Mouse (Mus musculus) granulocyte monocyte progenitor cell, adult 5-6 weeks (primary cell): ENCODE measurements at regions not wholly inside any gene's neighbourhood (a gene's known extent, or its start where the extent isn't known, plus 50 kb on each side); places are given as distances from the start of the nearest gene placed in this dataset.
A peak's percentile ranks its signal among the peaks of the same experiment; 100 is the strongest.

Experiments used
- ATAC-seq: replicated peaks from 2 replicates; pipeline ENCODE4 v1.8.0; 2016; ENCODE audit warnings: mild to moderate bottlenecking, moderate TSS enrichment, inconsistent platforms; ENCODE audit not compliant: poor library complexity, severe bottlenecking

GRCm38 (mm10) chr2:30699797-30700454, 103.5 kb downstream of the 1700001O22Rik start:
- ATAC-seq = peak; percentile 79

- no peak for ATAC-seq
These were observed 104.1 kb downstream of the Cstad start for GRCm38 (mm10) chr2:30698758-30699535.

- ATAC-seq = no peak
These were observed 103.0 kb downstream of the Cstad start for GRCm38 (mm10) chr2:30697851-30698250.

- ATAC-seq = no peak
These were observed 101.1 kb downstream of the Cstad start for GRCm38 (mm10) chr2:30695771-30696456.

DNA sequence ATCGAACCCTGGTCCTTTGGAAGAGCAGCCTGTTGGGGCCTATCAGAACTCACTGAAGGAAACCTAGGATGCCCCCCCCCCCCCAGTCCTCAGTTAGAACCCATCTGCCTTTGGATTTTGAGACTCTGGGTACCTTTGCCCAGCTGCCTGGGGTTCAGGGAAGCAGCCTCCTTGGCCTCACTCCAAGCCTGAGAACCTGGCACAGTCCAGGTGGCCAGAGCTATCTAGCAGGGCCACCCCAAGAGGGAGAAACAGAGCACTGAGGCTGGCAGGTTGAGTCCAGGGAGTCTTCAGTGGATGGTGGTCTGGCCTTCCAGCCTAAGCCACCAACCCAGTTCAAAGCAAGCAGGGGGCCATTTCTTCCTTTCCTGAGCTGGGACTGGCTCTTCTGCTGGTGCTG, 100.2 kb downstream of the Cstad start:
- ATAC-seq = no peak

DNA sequence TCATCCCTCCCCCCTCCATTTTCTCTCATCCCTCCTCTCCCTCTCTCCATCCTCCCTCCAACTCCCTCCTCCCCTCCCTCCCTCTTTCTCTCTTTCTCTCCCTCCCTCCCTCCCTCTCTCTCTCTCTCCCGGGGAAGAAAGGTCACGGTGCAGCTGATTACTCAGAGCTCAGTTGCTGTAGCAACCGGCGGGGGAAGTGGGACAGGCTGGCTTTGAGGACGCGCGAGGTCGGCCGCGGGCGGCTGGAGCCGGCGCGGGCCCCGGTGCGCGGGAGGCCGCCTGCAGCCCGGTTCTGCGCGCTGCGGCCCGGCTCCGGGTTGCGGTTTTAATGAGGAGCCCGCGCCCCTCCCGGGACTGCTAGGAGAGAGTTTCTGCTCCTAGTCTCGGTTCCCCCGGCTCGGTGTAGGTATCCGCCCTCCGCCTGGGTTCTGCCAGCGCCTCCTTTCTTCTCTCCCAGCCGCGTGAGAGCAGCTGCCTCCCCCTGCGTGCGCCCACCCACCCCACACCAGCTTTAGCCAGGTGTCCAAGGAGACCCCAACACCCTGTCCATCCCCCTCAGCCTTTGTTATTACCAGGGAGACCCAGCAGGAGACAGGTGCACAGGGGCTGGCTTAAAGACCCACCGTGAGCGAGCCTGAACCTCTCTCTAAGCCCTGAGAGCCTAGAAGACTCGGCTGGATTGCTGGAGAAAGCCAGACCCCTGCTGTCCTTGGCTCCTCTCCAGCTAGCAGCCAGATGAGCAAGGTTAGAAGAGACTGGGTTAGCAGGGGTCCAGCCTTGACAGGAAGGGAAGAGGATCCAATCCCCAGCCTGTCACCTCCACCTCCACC, 98.6 kb downstream of the Cstad start:
- ATAC-seq = peak; percentile 43

DNA sequence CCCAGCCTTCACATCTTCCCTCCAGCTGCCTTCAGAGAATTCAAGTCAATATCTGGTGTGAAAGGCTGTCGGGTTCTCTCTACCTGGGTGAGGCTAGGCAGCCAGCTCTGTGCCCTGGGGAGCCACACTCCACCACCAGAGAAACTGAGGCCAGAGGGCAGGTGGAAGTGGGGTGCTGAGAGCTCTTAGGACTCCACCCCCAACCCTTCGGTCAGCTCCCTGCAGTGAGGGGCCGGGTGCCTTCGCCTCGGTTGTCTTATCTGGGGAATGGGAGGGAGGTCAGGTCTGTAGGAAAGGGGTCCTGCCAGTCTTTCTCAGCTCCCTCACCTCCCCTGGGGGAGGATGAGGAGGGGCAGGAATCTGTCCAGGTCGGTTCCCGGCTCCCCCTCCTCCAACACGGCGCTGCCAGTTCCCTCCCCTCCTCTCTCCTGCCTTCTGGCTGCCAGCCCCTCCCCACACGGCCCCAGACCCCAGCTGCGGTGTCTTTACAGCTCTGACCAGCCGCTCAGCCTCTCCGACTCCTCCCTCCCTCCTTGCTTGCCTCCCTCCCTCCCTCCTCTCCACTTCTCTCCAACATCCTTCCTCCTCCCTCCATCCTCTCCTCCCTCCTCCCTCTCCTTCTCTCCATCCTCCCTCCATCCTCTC, 97.8 kb downstream of the Cstad start:
- no peak for ATAC-seq

DNA sequence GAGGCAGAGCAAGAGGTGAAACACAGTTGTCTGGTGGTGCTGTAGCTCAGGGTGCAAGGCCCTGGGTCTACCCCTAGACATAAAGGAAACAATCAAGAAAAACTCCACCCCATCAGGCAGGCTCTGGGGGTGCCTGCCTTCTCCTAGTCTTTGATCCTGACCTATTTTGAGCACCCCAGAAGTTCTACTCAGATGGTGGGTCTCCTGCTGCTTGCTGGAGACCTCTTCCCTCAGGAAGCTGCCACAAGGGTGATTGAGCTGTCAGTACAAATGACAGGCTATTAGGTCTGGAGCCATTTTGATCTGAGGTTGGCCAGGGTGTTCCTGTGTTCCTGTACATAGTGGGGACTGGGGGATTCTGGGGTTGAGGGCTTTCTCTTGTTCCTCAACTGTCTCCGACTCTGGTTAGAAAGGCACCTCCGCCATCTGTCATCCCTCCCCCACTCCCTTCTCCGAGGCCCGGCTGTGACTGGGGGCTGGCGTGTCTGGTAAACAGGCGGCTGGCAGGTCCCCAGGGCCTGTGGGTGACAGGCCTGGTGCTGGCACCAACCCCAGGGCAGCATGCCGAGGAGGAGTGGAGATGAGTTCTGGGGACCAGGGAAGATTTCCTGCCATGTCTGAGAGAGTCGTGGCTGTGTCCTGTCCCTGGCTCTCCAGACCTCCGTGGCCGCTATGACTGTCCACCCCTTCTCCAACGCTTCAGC, 97.2 kb downstream of the Cstad start:
- no peak for ATAC-seq

GRCm38 (mm10) chr2:30690925-30691856, 96.4 kb downstream of the Cstad start:
- ATAC-seq = peak; percentile 37

DNA sequence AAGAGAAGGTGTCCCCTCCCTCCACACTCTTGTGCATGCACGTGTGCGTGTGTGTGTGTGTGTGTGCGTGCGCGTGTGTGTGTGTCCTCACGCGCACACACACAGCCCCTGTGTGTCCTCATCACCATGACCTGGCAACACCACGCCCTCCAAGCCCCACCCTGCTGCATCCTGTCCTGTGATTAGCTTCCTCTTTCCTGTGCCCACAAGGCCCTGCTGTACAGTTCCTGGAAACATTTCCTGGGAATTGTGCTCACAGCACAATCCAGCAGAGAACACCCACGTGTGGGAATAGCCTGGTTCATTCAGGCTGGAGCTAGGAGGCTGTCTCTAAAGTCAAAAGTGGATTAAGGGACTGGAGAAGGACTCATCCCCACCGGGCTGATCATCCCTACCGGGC, 95.5 kb downstream of the Cstad start:
- peak; percentile 85 for ATAC-seq

GRCm38 (mm10) chr2:30688402-30688801, 93.6 kb downstream of the Cstad start:
- no peak for ATAC-seq

DNA sequence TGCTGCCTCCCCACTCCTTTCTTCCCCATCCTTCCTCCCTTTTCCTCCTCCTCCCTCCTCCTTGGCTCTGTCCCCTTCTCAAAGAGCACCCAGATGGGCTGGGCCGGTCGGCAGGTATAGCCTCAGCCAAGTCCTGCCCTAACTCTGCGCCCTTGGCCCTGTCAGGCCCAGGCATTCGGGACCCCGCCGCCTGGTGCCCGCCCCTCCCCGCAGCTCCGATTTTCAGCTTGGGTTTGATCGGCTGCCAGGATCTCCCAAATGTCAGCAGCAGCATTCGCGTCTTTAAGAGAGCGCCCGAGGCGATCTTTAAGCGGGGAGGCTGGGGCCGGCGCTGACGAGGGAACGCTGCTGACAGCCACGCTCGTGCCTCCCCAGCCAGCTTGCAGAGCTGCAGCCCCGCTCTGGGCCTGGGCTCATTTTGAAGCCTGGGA, 92.3 kb downstream of the Cstad start:
- no peak for ATAC-seq

- no peak for ATAC-seq
These were observed 91.5 kb downstream of the Cstad start for GRCm38 (mm10) chr2:30686359-30686758.

GRCm38 (mm10) chr2:30685137-30685860, 90.5 kb downstream of the Cstad start:
- no peak for ATAC-seq

GRCm38 (mm10) chr2:30684461-30684860, 89.6 kb downstream of the Cstad start:
- ATAC-seq = no peak

GRCm38 (mm10) chr2:30682146-30682825, 87.4 kb downstream of the Cstad start:
- no peak for ATAC-seq

GRCm38 (mm10) chr2:30681642-30682041, 86.8 kb downstream of the Cstad start:
- ATAC-seq = no peak
